Mouse (Mus musculus) hindbrain, embryonic 16.5 days (tissue): ENCODE data around the gene Mrpl49. TPM values are rescaled to one million over a fixed set of nuclear protein-coding genes. Genes with fewer than 3 reads are reported as not detected.

Experiments used
- ATAC-seq: fragments of 200-750 bp; cut with Nextera tagmentation; 2 replicates; pipeline ENCODE4 v1.8.0; 2017; ENCODE audit warnings: moderate TSS enrichment, moderate library complexity
- H3K27ac ChIP-seq: fragments of 300-500 bp; sonication (generic); 2 replicates; pipeline ENCODE4 v1.5.1; 2014; ENCODE audit warnings: low read depth, mild to moderate bottlenecking, control low read depth, low read length, moderate library complexity
- H3K27me3 ChIP-seq: fragments of 300-500 bp; sonication (generic); replicated peaks from 2 replicates; pipeline ENCODE4 v1.6.1; 2014; ENCODE audit warnings: low read length; ENCODE audit not compliant: control insufficient read depth, insufficient read depth
- H3K36me3 ChIP-seq: fragments of 300-500 bp; sonication (generic); 2 replicates; pipeline ENCODE4 v1.6.1; 2014; ENCODE audit warnings: mild to moderate bottlenecking, low read length, moderate library complexity, mixed read lengths; ENCODE audit not compliant: control insufficient read depth, insufficient read depth
- H3K4me1 ChIP-seq: fragments of 300-500 bp; sonication (generic); 2 replicates; pipeline ENCODE4 v1.6.1; 2014; ENCODE audit warnings: low read depth, low read length; ENCODE audit not compliant: control insufficient read depth, insufficient read depth
- H3K4me2 ChIP-seq: fragments of 300-500 bp; sonication (generic); 2 replicates; pipeline ENCODE4 v1.6.1; 2014; ENCODE audit warnings: mild to moderate bottlenecking, low read length, control low read depth, moderate library complexity
- H3K4me3 ChIP-seq: fragments of 300-500 bp; sonication (generic); 2 replicates; pipeline ENCODE4 v1.5.1; 2014; ENCODE audit warnings: mild to moderate bottlenecking, low read length, control low read depth, moderate library complexity
- H3K9ac ChIP-seq: fragments of 300-500 bp; sonication (generic); 2 replicates; pipeline ENCODE4 v1.6.1; 2014; ENCODE audit warnings: low read depth, mild to moderate bottlenecking, control low read depth, low read length, moderate library complexity
- H3K9me3 ChIP-seq: fragments of 300-500 bp; sonication (generic); 2 replicates; pipeline ENCODE4 v1.6.1; 2014; ENCODE audit warnings: mild to moderate bottlenecking, low read length, moderate library complexity; ENCODE audit not compliant: control insufficient read depth
- WGBS: fragments of 180-500 bp; shearing (Covaris S2); extraction: QIAGEN DNeasy Blood & Tissue Kit; methylation state at CpG from one replicate; pipeline ENCODE4 v1.1.7; 2014; 5-methylcytosine and 5-hydroxymethylcytosine counted together
- polyA plus RNA-seq: library from polyadenylated mRNA; unstranded; fragments of >200 nt; fragmentation: Nextera tagmentation; extraction: Ambion mirVana; gene quantifications from 2 replicates; pipeline ENCODE4 v1.2.1, GENCODE M21; 2015

Mrpl49 gene
- polyA plus RNA-seq, 1 experiment from 2014 or later = 68.8 TPM

GRCm38 (mm10) chr19:6030520-6031280, 26.9 kb downstream of the Mrpl49 start:
- H3K9me3 ChIP-seq = no peaks in the 10 kb centered on the region
- H3K9ac ChIP-seq = no peak overlapping the region
- ATAC-seq = no peak
- H3K4me2 ChIP-seq = no peak overlapping the region
- H3K36me3 ChIP-seq = no peaks in the 10 kb centered on the region
- H3K4me3 ChIP-seq = no peak overlapping the region
- no peak overlapping the region for H3K27ac ChIP-seq
- WGBS = 74% methylated on average over 14 of the region's 14 CpGs
- H3K27me3 ChIP-seq = no peaks in the 10 kb centered on the region
- H3K4me1 ChIP-seq = no peaks in the 10 kb centered on the region

- no peak for ATAC-seq
- Histone ChIP-seq H3K4me2 (no peak overlapping the region), H3K27me3 (no peaks in the 10 kb centered on the region), H3K36me3 (no peaks in the 10 kb centered on the region), H3K27ac (no peak overlapping the region), H3K4me1 (no peaks in the 10 kb centered on the region), H3K9ac (no peak overlapping the region), H3K9me3 (no peaks in the 10 kb centered on the region), H3K4me3 (no peak overlapping the region)
- WGBS = 85% methylated on average over 9 of the region's 9 CpGs
These were observed 28.2 kb downstream of the Mrpl49 start for GRCm38 (mm10) chr19:6029426-6029825.

GRCm38 (mm10) chr19:6028991-6029390, 28.6 kb downstream of the Mrpl49 start:
- no peak for ATAC-seq
- no peak overlapping the region for H3K9ac ChIP-seq
- WGBS = 84% methylated on average over 6 of the region's 6 CpGs
- no peaks in the 10 kb centered on the region for H3K9me3 ChIP-seq
- H3K27ac ChIP-seq = no peak overlapping the region
- H3K4me2 ChIP-seq = no peak overlapping the region
- H3K36me3 ChIP-seq = no peaks in the 10 kb centered on the region
- no peaks in the 10 kb centered on the region for H3K27me3 ChIP-seq
- H3K4me1 ChIP-seq = no peaks in the 10 kb centered on the region
- H3K4me3 ChIP-seq = no peak overlapping the region

GRCm38 (mm10) chr19:6023930-6024329, 33.7 kb downstream of the Mrpl49 start:
- H3K27ac ChIP-seq = no peak overlapping the region
- H3K9ac ChIP-seq = no peak overlapping the region
- H3K4me2 ChIP-seq = no peak overlapping the region
- ATAC-seq = no peak
- no peaks in the 10 kb centered on the region for H3K9me3 ChIP-seq
- H3K4me1 ChIP-seq = no peaks in the 10 kb centered on the region
- H3K4me3 ChIP-seq = no peak overlapping the region
- 85% methylated on average over 7 of the region's 7 CpGs for WGBS
- no peaks in the 10 kb centered on the region for H3K36me3 ChIP-seq
- no peaks in the 10 kb centered on the region for H3K27me3 ChIP-seq

- Histone ChIP-seq H3K27me3 (no peaks in the 10 kb centered on the region), H3K4me3 (no peak overlapping the region), H3K4me1 (no peaks in the 10 kb centered on the region), H3K36me3 (no peaks in the 10 kb centered on the region), H3K27ac (no peak overlapping the region), H3K4me2 (no peak overlapping the region), H3K9me3 (no peaks in the 10 kb centered on the region), H3K9ac (no peak overlapping the region; the same call in 1 of the 2 replicates)
- ATAC-seq = no peak
- 68% methylated on average over 8 of the region's 8 CpGs for WGBS
These were observed 34.5 kb downstream of the Mrpl49 start for GRCm38 (mm10) chr19:6023059-6023458.

GRCm38 (mm10) chr19:6020276-6020675, 37.3 kb downstream of the Mrpl49 start:
- Histone ChIP-seq H3K27ac (no peak overlapping the region), H3K4me2 (no peak overlapping the region), H3K4me3 (no peak overlapping the region), H3K9me3 (no peaks in the 10 kb centered on the region), H3K4me1 (peaks cover 8% of the 10 kb centered on the region), H3K27me3 (0 out of 2 replicates have a peak, but pooled peaks cover 3% of the 10 kb centered on the region), H3K36me3 (no peaks in the 10 kb centered on the region), H3K9ac (no peak overlapping the region)
- no peak for ATAC-seq
- WGBS = 56% methylated on average over 3 of the region's 3 CpGs

- Histone ChIP-seq H3K36me3 (no peaks in the 10 kb centered on the region), H3K9ac (no peak overlapping the region), H3K9me3 (no peaks in the 10 kb centered on the region), H3K27me3 (peaks cover 6% of the 10 kb centered on the region; the same call in 1 of the 2 replicates), H3K4me1 (peaks cover 13% of the 10 kb centered on the region), H3K4me3 (no peak overlapping the region), H3K27ac (no peak overlapping the region), H3K4me2 (no peak overlapping the region)
- ATAC-seq = no peak
- 33% methylated on average over 15 of the region's 15 CpGs for WGBS
These were observed 39.2 kb downstream of the Mrpl49 start for GRCm38 (mm10) chr19:6018142-6019089.

- Histone ChIP-seq H3K27me3 (peaks cover 6% of the 10 kb centered on the region; the same call in 1 of the 2 replicates), H3K27ac (no peak overlapping the region; the same call in 1 of the 2 replicates), H3K4me2 (peak overlapping the region; percentile 78; the same call in 1 of the 2 replicates), H3K4me3 (no peak overlapping the region), H3K9ac (no peak overlapping the region), H3K4me1 (peaks cover 13% of the 10 kb centered on the region), H3K9me3 (no peaks in the 10 kb centered on the region), H3K36me3 (no peaks in the 10 kb centered on the region)
- 51% methylated on average over 7 of the region's 7 CpGs for WGBS
- no peak; the same call in 1 of the 2 replicates for ATAC-seq
These were observed 41.1 kb downstream of the Mrpl49 start for GRCm38 (mm10) chr19:6016532-6016931.
